Mouse (Mus musculus): Measurements from ENCODE around the gene Klhdc3. TPM values are rescaled to one million over a fixed set of nuclear protein-coding genes. Genes with fewer than 3 reads are reported as not detected.

The Klhdc3 gene
- total RNA-seq, 2 experiments from 2014 or later = 30.9 to 62.5 TPM

- peak; percentile 38 for ATAC-seq (replicated peaks; ENCODE audit: poor library complexity, severe bottlenecking)
Measured at GRCm38 (mm10) chr17:46629685-46630441, 50.9 kb downstream of the Klhdc3 start.

GRCm38 (mm10) chr17:46628791-46629684 lies 51.7 kb downstream of the Klhdc3 start, which contains the start of gene Ptk7:
Gene Ptk7 (minus strand): TSS chr17:46629504.
- ATAC-seq (replicated peaks; ENCODE audit: poor library complexity, severe bottlenecking) = peak; percentile 17; the same call in 1 of the 2 replicates

- no peak for ATAC-seq (replicated peaks; ENCODE audit: poor library complexity, severe bottlenecking)
Measured at GRCm38 (mm10) chr17:46628471-46628790, 52.3 kb downstream of the Klhdc3 start.

GRCm38 (mm10) chr17:46627409-46627808 lies 53.3 kb downstream of the Klhdc3 start:
- ATAC-seq (replicated peaks; ENCODE audit: poor library complexity, severe bottlenecking) = no peak

GRCm38 (mm10) chr17:46624598-46624997 lies 56.1 kb downstream of the Klhdc3 start:
- peak; percentile 5; the same call in 1 of the 2 replicates for ATAC-seq (replicated peaks; ENCODE audit: poor library complexity, severe bottlenecking)

Other genes starting within 250 kb of the Klhdc3 start
- not detected in 2 replicates for gene Slc22a7, start 242.5 kb downstream of the Klhdc3 start, total RNA-seq (2014; fragmentation: Nextera tagmentation)
- gene Slc22a7, start 242.5 kb downstream of the Klhdc3 start, total RNA-seq (2017) = not detected in 2 replicates
- gene Ttbk1, start 193.2 kb downstream of the Klhdc3 start, total RNA-seq (2014; fragmentation: Nextera tagmentation) = 0.09 TPM in 1 of 2 replicates, not detected in the other
- gene Ttbk1, start 193.2 kb downstream of the Klhdc3 start, total RNA-seq (2017) = not detected in 2 replicates
- gene Dnph1, start 184.2 kb downstream of the Klhdc3 start, total RNA-seq (2014; fragmentation: Nextera tagmentation) = 33.1 and 50.1 TPM in 2 replicates
- 18.8 and 25.8 TPM in 2 replicates for gene Dnph1, start 184.2 kb downstream of the Klhdc3 start, total RNA-seq (2017)
- 14.2 and 34.8 TPM in 2 replicates for gene Cul9, start 134.5 kb downstream of the Klhdc3 start, total RNA-seq (2014; fragmentation: Nextera tagmentation)
- 7.5 and 8.9 TPM in 2 replicates for gene Cul9, start 134.5 kb downstream of the Klhdc3 start, total RNA-seq (2017)
- 27.4 and 42.7 TPM in 2 replicates for gene Srf, start 124.7 kb downstream of the Klhdc3 start, total RNA-seq (2014; fragmentation: Nextera tagmentation)
- gene Srf, start 124.7 kb downstream of the Klhdc3 start, total RNA-seq (2017) = 29.6 and 47.7 TPM in 2 replicates
- 3.6 and 4.3 TPM in 2 replicates for gene Ptk7, start 51.4 kb downstream of the Klhdc3 start, total RNA-seq (2014; fragmentation: Nextera tagmentation)
- gene Ptk7, start 51.4 kb downstream of the Klhdc3 start, total RNA-seq (2017) = 3.7 and 3.8 TPM in 2 replicates
- 5.6 and 8.5 TPM in 2 replicates for gene Klc4, start 34.9 kb downstream of the Klhdc3 start, total RNA-seq (2014; fragmentation: Nextera tagmentation)
- 7.9 and 11.5 TPM in 2 replicates for gene Klc4, start 34.9 kb downstream of the Klhdc3 start, total RNA-seq (2017)
- gene Mrpl2, start 34.7 kb downstream of the Klhdc3 start, total RNA-seq (2014; fragmentation: Nextera tagmentation) = 106 and 113 TPM in 2 replicates
- gene Mrpl2, start 34.7 kb downstream of the Klhdc3 start, total RNA-seq (2017) = 103 and 133 TPM in 2 replicates
- gene Cul7, start 30.6 kb downstream of the Klhdc3 start, total RNA-seq (2014; fragmentation: Nextera tagmentation) = 16.8 and 21.6 TPM in 2 replicates
- 10.0 and 13.2 TPM in 2 replicates for gene Cul7, start 30.6 kb downstream of the Klhdc3 start, total RNA-seq (2017)
- 15.7 and 21.3 TPM in 2 replicates for gene Rrp36, start 6.6 kb downstream of the Klhdc3 start, total RNA-seq (2014; fragmentation: Nextera tagmentation)
- 48.2 and 66.9 TPM in 2 replicates for gene Rrp36, start 6.6 kb downstream of the Klhdc3 start, total RNA-seq (2017)
- 56.5 and 76.8 TPM in 2 replicates for gene Mea1, start 2.1 kb downstream of the Klhdc3 start, total RNA-seq (2014; fragmentation: Nextera tagmentation)
- 73.8 and 82.4 TPM in 2 replicates for gene Mea1, start 2.1 kb downstream of the Klhdc3 start, total RNA-seq (2017)
- 48.7 and 49.3 TPM in 2 replicates for gene Ppp2r5d, start 24.2 kb upstream of the Klhdc3 start, total RNA-seq (2014; fragmentation: Nextera tagmentation)
- 45.9 and 57.1 TPM in 2 replicates for gene Ppp2r5d, start 24.2 kb upstream of the Klhdc3 start, total RNA-seq (2017)
- 9.7 and 22.9 TPM in 2 replicates for gene Pex6, start 30.5 kb upstream of the Klhdc3 start, total RNA-seq (2014; fragmentation: Nextera tagmentation)
- gene Pex6, start 30.5 kb upstream of the Klhdc3 start, total RNA-seq (2017) = 11.3 and 13.2 TPM in 2 replicates
- gene Gnmt, start 48.3 kb upstream of the Klhdc3 start, total RNA-seq (2014; fragmentation: Nextera tagmentation) = 1.1 TPM in 1 of 2 replicates, not detected in the other
- gene Gnmt, start 48.3 kb upstream of the Klhdc3 start, total RNA-seq (2017) = 1.0 TPM in 1 of 2 replicates, not detected in the other
- gene Cnpy3, start 71.3 kb upstream of the Klhdc3 start, total RNA-seq (2014; fragmentation: Nextera tagmentation) = 68.6 and 80.8 TPM in 2 replicates
- 100 and 121 TPM in 2 replicates for gene Cnpy3, start 71.3 kb upstream of the Klhdc3 start, total RNA-seq (2017)
- 1.3 TPM in 1 of 2 replicates, not detected in the other for gene Ptcra, start 82.8 kb upstream of the Klhdc3 start, total RNA-seq (2014; fragmentation: Nextera tagmentation)
- gene Ptcra, start 82.8 kb upstream of the Klhdc3 start, total RNA-seq (2017) = not detected in 2 replicates
- gene 2310039H08Rik, start 91.7 kb upstream of the Klhdc3 start, total RNA-seq (2014; fragmentation: Nextera tagmentation) = 18.0 and 37.9 TPM in 2 replicates
- 21.5 and 26.9 TPM in 2 replicates for gene 2310039H08Rik, start 91.7 kb upstream of the Klhdc3 start, total RNA-seq (2017)
- gene Rpl7l1, start 101.8 kb upstream of the Klhdc3 start, total RNA-seq (2014; fragmentation: Nextera tagmentation) = 77.5 and 102 TPM in 2 replicates
- gene Rpl7l1, start 101.8 kb upstream of the Klhdc3 start, total RNA-seq (2017) = 153 and 206 TPM in 2 replicates
- 24.6 and 25.8 TPM in 2 replicates for gene Bicral, start 177.6 kb upstream of the Klhdc3 start, total RNA-seq (2014; fragmentation: Nextera tagmentation)
- 9.0 and 11.7 TPM in 2 replicates for gene Bicral, start 177.6 kb upstream of the Klhdc3 start, total RNA-seq (2017)
- gene Tbcc, start 209.8 kb upstream of the Klhdc3 start, total RNA-seq (2014; fragmentation: Nextera tagmentation) = 7.9 and 11.4 TPM in 2 replicates
- gene Tbcc, start 209.8 kb upstream of the Klhdc3 start, total RNA-seq (2017) = 9.1 and 14.0 TPM in 2 replicates
- gene Prph2, start 229.5 kb upstream of the Klhdc3 start, total RNA-seq (2014; fragmentation: Nextera tagmentation) = not detected in 2 replicates
- not detected in 2 replicates for gene Prph2, start 229.5 kb upstream of the Klhdc3 start, total RNA-seq (2017)